Mouse (Mus musculus): ENCODE data around the gene Mospd1.

Mospd1 gene

GRCm38 (mm10) chrX:53370366-53370740 lies at the start of gene Mospd1:
Gene Mospd1 (minus strand): TSS chrX:53370502.
- peak; percentile 78 for DNase-seq

GRCm38 (mm10) chrX:53386362-53386761 lies 16.1 kb upstream of the Mospd1 start:
- DNase-seq, result no peak

- no peak for DNase-seq
Measured at GRCm38 (mm10) chrX:53383122-53383521, 12.8 kb upstream of the Mospd1 start.

- peak; percentile 2 for DNase-seq
Measured at GRCm38 (mm10) chrX:53369534-53370365, 552 bp downstream of the Mospd1 start.

- no peak for DNase-seq
Measured at GRCm38 (mm10) chrX:53364668-53365383, 5.5 kb downstream of the Mospd1 start.

GRCm38 (mm10) chrX:53348374-53348773 lies 21.9 kb downstream of the Mospd1 start:
- DNase-seq, result no peak

GRCm38 (mm10) chrX:53341531-53341930 lies 28.8 kb downstream of the Mospd1 start:
- peak; percentile 41 for DNase-seq

GRCm38 (mm10) chrX:53337355-53337754 lies 32.9 kb downstream of the Mospd1 start:
- no peak for DNase-seq

GRCm38 (mm10) chrX:53330396-53330795 lies 39.9 kb downstream of the Mospd1 start:
- DNase-seq, result no peak

- no peak for DNase-seq
Measured at GRCm38 (mm10) chrX:53321111-53321510, 49.2 kb downstream of the Mospd1 start.

GRCm38 (mm10) chrX:53320564-53320963 lies 49.7 kb downstream of the Mospd1 start:
- no peak for DNase-seq
